In the genomic region with DNA sequence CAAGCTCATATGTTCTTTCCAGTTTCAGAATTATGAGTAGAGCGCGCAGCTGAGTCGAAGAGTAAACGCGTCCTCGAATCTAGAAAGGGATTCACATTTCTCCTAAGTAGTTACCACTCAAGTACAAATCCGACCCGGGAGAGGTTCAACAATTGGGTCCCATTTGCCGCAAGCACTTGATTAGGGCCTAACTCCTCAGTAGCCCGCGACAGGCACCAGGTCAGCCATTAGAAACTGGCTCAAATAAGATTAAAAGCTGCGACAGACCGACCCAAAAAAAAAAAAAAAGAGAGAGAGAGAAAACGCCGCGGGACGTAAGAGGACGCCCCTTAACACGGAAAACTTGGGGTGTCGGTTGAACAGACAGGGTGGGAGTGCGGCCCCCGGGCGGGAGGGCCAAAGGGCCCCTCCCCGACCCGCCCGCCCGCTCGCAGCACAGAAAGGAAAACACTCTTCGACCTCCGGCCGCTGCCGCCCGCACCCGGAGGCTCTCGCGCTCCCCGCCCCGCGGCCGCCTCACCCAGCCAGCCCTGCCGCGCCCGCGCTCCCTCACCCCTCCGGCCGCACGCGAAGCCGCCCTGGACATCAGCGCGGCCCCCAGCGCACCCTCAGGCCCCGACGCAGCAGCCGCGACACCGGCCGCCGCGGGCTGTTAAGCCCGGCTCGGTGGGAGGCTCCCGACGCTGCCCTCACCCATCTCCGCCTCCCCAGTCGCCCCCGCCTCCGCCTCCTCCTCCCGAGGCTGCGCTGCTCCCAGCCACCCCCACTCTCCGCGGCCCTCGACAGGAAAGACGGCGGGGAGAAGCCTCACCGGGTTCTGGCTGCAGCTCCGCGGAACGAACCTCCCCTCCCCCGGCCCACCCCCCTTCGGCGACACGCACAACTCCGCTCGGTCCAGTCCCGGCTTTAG, we compare ENCODE assay signal across 8 mouse cellular contexts. TPM values are rescaled to one million over a fixed set of nuclear protein-coding genes. Genes with fewer than 3 reads are reported as not detected.
DNase-seq lines count a peak whose midpoint lies in the region; ATAC-seq lines count a peak whose summit lies in the region.
"Not testable (repeated sequence)": the region's sequence is repeated elsewhere in the genome, so short reads cannot be mapped to it uniquely, and the experiment has no call there.

No protein-coding gene starts in this region.

- peak overlapping the region; percentile 89 for H3K27ac ChIP-seq in hindbrain, embryonic 11.5 days (ENCODE audit: low read depth, low read length)

- peak overlapping the region; percentile 71 for H3K4me3 ChIP-seq in hindbrain, embryonic 11.5 days (ENCODE audit: low read depth, low read length)

- peak overlapping the region; percentile 70 for H3K9ac ChIP-seq in hindbrain, embryonic 11.5 days (ENCODE audit: low read depth, low read length)

- ATAC-seq in hindbrain, embryonic 11.5 days (ENCODE audit: low FRiP score) = not testable (repeated sequence)

- not testable (repeated sequence) for H3K36me3 ChIP-seq in hindbrain, embryonic 11.5 days (ENCODE audit: control insufficient read depth, insufficient read depth, low read length)

- H3K27me3 ChIP-seq in hindbrain, embryonic 11.5 days (ENCODE audit: control insufficient read depth, insufficient read depth, low read length) = not testable (repeated sequence)

- WGBS in hindbrain, embryonic 11.5 days = 1% methylated on average over 24 of the region's 86 CpGs

- not testable (repeated sequence) for H3K4me1 ChIP-seq in hindbrain, embryonic 11.5 days (replicated peaks; ENCODE audit: control insufficient read depth, insufficient read depth, low read length)

- H3K9me3 ChIP-seq in hindbrain, embryonic 11.5 days (ENCODE audit: control insufficient read depth, low read length) = not testable (repeated sequence)

- peak; percentile 39 for DNase-seq in MEL-GATA-1-ER (ENCODE audit: extremely low read depth, low read depth)
- DNase-seq in cerebellum, adult 9-11 months = peak; percentile 71
- DNase-seq in forelimb bud, embryonic 11.5 days (ENCODE audit: low read depth, low spot score) = peak; percentile 26
- DNase-seq in hindbrain, embryonic 11.5 days (ENCODE audit: low spot score) = peak; percentile 51
- DNase-seq in layer of hippocampus, postnatal 25 days (ENCODE audit: extremely low spot score in 1 of 2, low spot score in 1 of 2) = peak; percentile 14 to 22
- DNase-seq in lung, postnatal 36 days = peak; percentile 37
- DNase-seq in retina, embryonic 14.5 days (ENCODE audit: low spot score) = peak; percentile 45
- peak; percentile 57 for DNase-seq in thymus, postnatal 25 days

- H3K4me2 ChIP-seq in hindbrain, embryonic 11.5 days (replicated peaks; ENCODE audit: low read depth, low read length) = peak overlapping the region; percentile 50

RNA-seq across cellular contexts. Expression of a gene that starts 0.5 kb away (rescaled TPM):
- 23.5 and 29.4 TPM in 2 replicates for polyA plus RNA-seq in hindbrain, embryonic 11.5 days (2014; fragmentation: Nextera tagmentation; extraction: Ambion mirVana)
- total RNA-seq in layer of hippocampus, postnatal 25 days (2021) = 10 to 100 TPM; 24.9 to 29.2 TPM

RNA-seq across cellular contexts. Expression of a gene that starts 32.9 kb away (rescaled TPM):
- 62.0 and 62.4 TPM in 2 replicates for polyA plus RNA-seq in hindbrain, embryonic 11.5 days (2014; fragmentation: Nextera tagmentation; extraction: Ambion mirVana)
- total RNA-seq in layer of hippocampus, postnatal 25 days (2021) = 10 to 100 TPM; 51.2 to 55.6 TPM

Comparison
In these comparisons a context has a peak if more than half of its experiments do, and no peak if none do; other contexts are left out.
1. DNase-seq: peak in every context shown above with its lines; median percentile 71 in cerebellum, adult 9-11 months; 57 in thymus, postnatal 25 days; 51 in hindbrain, embryonic 11.5 days; 45 in retina, embryonic 14.5 days; 39 in MEL-GATA-1-ER; 37 in lung, postnatal 36 days; 26 in forelimb bud, embryonic 11.5 days; 18 in layer of hippocampus, postnatal 25 days.